Mouse (Mus musculus) embryonic facial prominence, embryonic 14.5 days (tissue): ENCODE results near the gene H2-DMb1. TPM values are rescaled to one million over a fixed set of nuclear protein-coding genes. Genes with fewer than 3 reads are reported as not detected.

Experiments
- ATAC-seq: fragments of 200-750 bp; cut with Nextera tagmentation; 2 replicates; pipeline ENCODE4 v1.8.0; 2017; ENCODE audit warnings: low read depth, moderate number of reproducible peaks, moderate TSS enrichment
- DNase-seq: peaks from one replicate; pipeline ENCODE4 v3.0.0-alpha.2; 2015; ENCODE audit warnings: low spot score
- H3K27ac ChIP-seq: fragments of 300-500 bp; sonication (generic); replicated peaks from 2 replicates; pipeline ENCODE4 v1.5.1; 2014; ENCODE audit warnings: low read depth, mild to moderate bottlenecking, low read length, moderate library complexity
- H3K27me3 ChIP-seq: fragments of 300-500 bp; sonication (generic); replicated peaks from 2 replicates; pipeline ENCODE4 v1.6.1; 2014; ENCODE audit warnings: low read length; ENCODE audit not compliant: control insufficient read depth, insufficient read depth
- H3K36me3 ChIP-seq: fragments of 300-500 bp; sonication (generic); 2 replicates; pipeline ENCODE4 v1.6.1; 2014; ENCODE audit warnings: low read length, mixed read lengths; ENCODE audit not compliant: control insufficient read depth, insufficient read depth
- H3K4me1 ChIP-seq: fragments of 300-500 bp; sonication (generic); 2 replicates; pipeline ENCODE4 v1.6.1; 2014; ENCODE audit warnings: antibody characterized with exemption, low read length; ENCODE audit not compliant: control insufficient read depth, insufficient read depth
- H3K4me2 ChIP-seq: fragments of 300-500 bp; sonication (generic); 2 replicates; pipeline ENCODE4 v1.6.1; 2014; ENCODE audit warnings: low read depth, mild to moderate bottlenecking, low read length, moderate library complexity, mixed read lengths
- H3K4me3 ChIP-seq: fragments of 300-500 bp; sonication (generic); 2 replicates; pipeline ENCODE4 v1.5.1; 2014; ENCODE audit warnings: low read depth, mild to moderate bottlenecking, low read length
- H3K9ac ChIP-seq: fragments of 300-500 bp; sonication (generic); 2 replicates; pipeline ENCODE4 v1.6.1; 2014; ENCODE audit warnings: low read depth, mild to moderate bottlenecking, low read length, moderate library complexity, mixed read lengths
- H3K9me3 ChIP-seq: fragments of 300-500 bp; sonication (generic); 2 replicates; pipeline ENCODE4 v1.6.1; 2016; ENCODE audit warnings: low read length; ENCODE audit not compliant: control insufficient read depth
- WGBS: fragments of 180-500 bp; shearing (Covaris S2); extraction: QIAGEN DNeasy Blood & Tissue Kit; methylation state at CpG from one replicate; pipeline ENCODE4 v1.1.7; 2014; 5-methylcytosine and 5-hydroxymethylcytosine counted together
- polyA plus RNA-seq: library from polyadenylated mRNA; unstranded; fragments of >200 nt; fragmentation: Nextera tagmentation; extraction: Ambion mirVana; gene quantifications from 2 replicates; pipeline ENCODE4 v1.2.1, GENCODE M21; 2014

Gene H2-DMb1
- polyA plus RNA-seq, 1 experiment from 2014 or later = 4.3 TPM

GRCm38 (mm10) chr17:34202760-34203442 lies 50.0 kb downstream of the H2-DMb1 start:
- no peak overlapping the region for H3K4me2 ChIP-seq
- peaks cover 51% of the 10 kb centered on the region for H3K27me3 ChIP-seq
- H3K4me1 ChIP-seq = peaks cover 6% of the 10 kb centered on the region
- no peak overlapping the region for H3K27ac ChIP-seq
- ATAC-seq (no peak), DNase-seq (no peak)
- H3K4me3 ChIP-seq = no peak overlapping the region
- H3K9ac ChIP-seq = no peak overlapping the region
- no peaks in the 10 kb centered on the region for H3K36me3 ChIP-seq
- WGBS = 76% methylated on average over 4 of the region's 4 CpGs
- H3K9me3 ChIP-seq = no peaks in the 10 kb centered on the region

- H3K9ac ChIP-seq = peak within 1 kb of the TSS; percentile 73
- no peaks in the 10 kb centered on the region for H3K9me3 ChIP-seq
- WGBS = 72% methylated on average over 3 of the region's 5 CpGs
- H3K4me1 ChIP-seq = 0 out of 2 replicates have a peak, but pooled peaks cover under 1% of the 10 kb centered on the region
- no peak within 1 kb of the TSS for H3K27ac ChIP-seq
- no peaks in the 10 kb centered on the region for H3K36me3 ChIP-seq
- peaks cover 45% of the 10 kb centered on the region for H3K27me3 ChIP-seq
- peak within 1 kb of the TSS; percentile 89 for H3K4me2 ChIP-seq
- no peak for ATAC-seq
- peak within 1 kb of the TSS; percentile 70 for H3K4me3 ChIP-seq
- no peak for DNase-seq
These were observed 50.6 kb downstream of the H2-DMb1 start, which contains the start of gene Tap2 for GRCm38 (mm10) chr17:34203444-34203843. Tap2 (plus strand) TSS chr17:34203527.

DNA sequence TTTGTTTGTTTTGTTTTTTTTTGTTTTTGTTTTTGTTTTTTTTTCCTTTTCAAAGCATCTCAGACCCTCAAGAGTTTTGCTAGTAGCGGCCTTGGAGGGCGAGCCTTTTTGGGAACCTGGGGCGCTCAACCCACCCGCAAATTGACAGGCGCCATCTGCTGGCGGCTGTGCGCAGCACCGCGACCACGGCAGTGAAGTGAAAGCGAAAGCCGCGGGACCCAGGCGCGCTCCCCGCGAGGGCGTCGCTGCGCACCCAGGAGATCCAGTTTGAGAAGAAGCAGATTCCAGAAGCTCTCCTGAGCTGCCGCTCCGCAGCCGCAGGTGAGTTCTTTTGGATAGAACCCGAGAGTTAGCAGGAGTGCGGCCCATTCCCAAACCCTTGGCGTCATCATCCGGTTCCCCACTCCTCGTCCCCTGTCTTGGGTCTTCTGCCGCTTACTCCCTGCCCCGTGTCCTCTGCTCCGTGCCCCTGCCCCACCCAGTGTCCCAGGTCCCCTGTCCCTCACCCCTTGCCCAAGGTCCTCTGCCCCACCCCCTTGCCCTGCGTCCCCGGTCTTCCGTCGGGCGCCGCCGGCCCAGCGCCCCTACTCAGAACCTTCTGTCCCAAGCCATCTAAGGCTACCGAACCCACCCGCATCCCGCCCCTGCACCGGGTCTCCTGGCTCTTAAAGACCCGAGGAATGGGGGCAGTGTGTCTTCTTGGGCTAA lies 51.6 kb downstream of the H2-DMb1 start:
- no peaks in the 10 kb centered on the region for H3K4me1 ChIP-seq
- peak overlapping the region; percentile 89 for H3K4me2 ChIP-seq
- H3K27me3 ChIP-seq = peaks cover 39% of the 10 kb centered on the region
- no peaks in the 10 kb centered on the region for H3K36me3 ChIP-seq
- no peaks in the 10 kb centered on the region for H3K9me3 ChIP-seq
- peak; percentile 74 for ATAC-seq
- H3K4me3 ChIP-seq = peak overlapping the region; percentile 70
- DNase-seq = peak; percentile 77
- under 1% methylated on average over 42 of the region's 44 CpGs for WGBS
- H3K9ac ChIP-seq = peak overlapping the region; percentile 73
- no peak overlapping the region for H3K27ac ChIP-seq

DNA sequence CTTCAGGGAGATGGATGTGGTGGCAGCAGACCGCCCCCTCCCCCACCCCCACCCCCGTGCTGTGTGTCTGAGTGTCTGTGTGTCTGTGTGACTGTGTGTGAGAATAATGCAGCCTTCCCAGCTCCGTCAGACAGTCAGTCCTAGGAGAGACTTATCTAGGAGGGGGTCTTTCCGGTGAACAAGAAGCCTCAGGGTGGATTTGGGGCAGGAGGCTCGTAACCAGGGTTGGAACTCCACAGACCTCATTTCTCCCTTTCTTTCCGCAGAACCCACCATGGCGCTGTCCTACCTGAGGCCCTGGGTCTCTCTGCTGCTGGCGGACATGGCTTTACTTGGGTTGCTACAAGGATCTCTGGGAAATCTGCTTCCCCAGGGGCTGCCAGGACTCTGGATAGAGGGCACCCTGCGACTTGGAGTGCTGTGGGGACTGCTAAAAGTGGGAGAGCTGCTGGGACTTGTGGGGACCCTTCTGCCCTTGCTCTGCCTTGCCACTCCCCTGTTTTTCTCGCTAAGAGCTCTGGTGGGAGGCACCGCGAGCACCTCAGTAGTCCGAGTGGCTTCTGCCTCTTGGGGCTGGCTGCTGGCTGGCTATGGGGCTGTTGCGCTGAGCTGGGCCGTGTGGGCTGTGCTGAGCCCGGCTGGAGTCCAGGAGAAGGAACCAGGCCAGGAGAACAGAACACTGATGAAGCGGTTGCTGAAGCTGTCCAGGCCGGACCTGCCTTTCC lies 52.3 kb downstream of the H2-DMb1 start:
- Histone ChIP-seq H3K27ac (no peak overlapping the region), H3K9me3 (0 out of 2 replicates have a peak, but pooled peaks cover 3% of the 10 kb centered on the region), H3K4me2 (peak overlapping the region; percentile 89), H3K9ac (peak overlapping the region; percentile 73), H3K27me3 (peaks cover 39% of the 10 kb centered on the region), H3K4me3 (peak overlapping the region; percentile 70), H3K4me1 (no peaks in the 10 kb centered on the region), H3K36me3 (no peaks in the 10 kb centered on the region)
- ATAC-seq (no peak), DNase-seq (no peak)
- 10% methylated on average over 18 of the region's 18 CpGs for WGBS

GRCm38 (mm10) chr17:34205746-34206176 lies 52.9 kb downstream of the H2-DMb1 start:
- DNase-seq (peak; percentile 41), ATAC-seq (no peak)
- no peak overlapping the region for H3K9ac ChIP-seq
- H3K4me3 ChIP-seq = no peak overlapping the region
- no peaks in the 10 kb centered on the region for H3K36me3 ChIP-seq
- H3K27ac ChIP-seq = no peak overlapping the region
- 19% methylated on average over 9 of the region's 9 CpGs for WGBS
- 0 out of 2 replicates have a peak, but pooled peaks cover 3% of the 10 kb centered on the region for H3K9me3 ChIP-seq
- no peaks in the 10 kb centered on the region for H3K4me1 ChIP-seq
- peaks cover 42% of the 10 kb centered on the region for H3K27me3 ChIP-seq
- no peak overlapping the region for H3K4me2 ChIP-seq

DNA sequence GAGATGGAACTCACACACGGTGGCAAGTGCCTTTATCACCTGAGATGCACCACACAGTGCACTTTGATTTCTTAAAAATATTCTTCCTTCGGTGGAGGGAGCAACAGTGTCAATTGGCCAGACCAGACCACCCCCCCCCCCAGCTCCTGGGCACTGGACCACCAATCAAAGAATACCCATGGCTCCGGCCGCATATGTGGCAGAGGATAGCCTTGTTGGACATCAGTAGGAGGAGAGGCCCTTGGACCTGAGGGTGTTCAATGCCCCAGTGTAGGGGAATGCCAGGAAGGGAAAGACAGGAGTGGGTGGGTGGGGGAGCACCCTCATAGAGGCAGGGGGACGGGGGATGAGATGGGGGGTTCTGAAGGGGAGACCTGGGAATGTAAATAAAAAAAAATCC lies 53.9 kb downstream of the H2-DMb1 start:
- DNase-seq = no peak
- ATAC-seq = no peak
- H3K4me3 ChIP-seq = no peak overlapping the region
- H3K36me3 ChIP-seq = no peaks in the 10 kb centered on the region
- H3K4me2 ChIP-seq = no peak overlapping the region
- H3K4me1 ChIP-seq = no peaks in the 10 kb centered on the region
- WGBS = 86% methylated on average over 5 of the region's 5 CpGs
- 0 out of 2 replicates have a peak, but pooled peaks cover 3% of the 10 kb centered on the region for H3K9me3 ChIP-seq
- H3K27me3 ChIP-seq = peaks cover 49% of the 10 kb centered on the region
- H3K27ac ChIP-seq = no peak overlapping the region
- H3K9ac ChIP-seq = no peak overlapping the region

GRCm38 (mm10) chr17:34207456-34207855 lies 54.6 kb downstream of the H2-DMb1 start:
- H3K27me3 ChIP-seq = peaks cover 56% of the 10 kb centered on the region
- H3K9me3 ChIP-seq = 0 out of 2 replicates have a peak, but pooled peaks cover 3% of the 10 kb centered on the region
- DNase-seq (no peak), ATAC-seq (no peak)
- no peak overlapping the region for H3K4me3 ChIP-seq
- H3K9ac ChIP-seq = no peak overlapping the region
- H3K27ac ChIP-seq = no peak overlapping the region
- no peak overlapping the region for H3K4me2 ChIP-seq
- WGBS = 56% methylated on average over 3 of the region's 3 CpGs
- no peaks in the 10 kb centered on the region for H3K36me3 ChIP-seq
- no peaks in the 10 kb centered on the region for H3K4me1 ChIP-seq

DNA sequence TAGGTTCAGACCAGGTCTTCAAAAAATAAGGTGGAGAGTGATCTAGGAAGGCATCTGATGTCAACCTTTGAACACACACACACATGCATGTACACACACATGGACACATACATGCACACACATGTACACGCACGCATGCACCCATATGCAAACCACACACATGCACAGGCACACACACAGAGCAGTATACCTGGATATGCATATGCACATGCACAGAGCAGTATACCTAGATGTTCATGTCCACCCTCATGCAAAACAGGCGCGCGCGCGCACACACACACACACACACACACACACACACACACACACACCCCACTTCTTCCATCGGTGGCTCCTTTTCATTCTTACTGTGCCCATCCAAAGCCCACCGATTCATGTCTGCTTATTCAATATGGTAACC lies 55.0 kb downstream of the H2-DMb1 start:
- no peaks in the 10 kb centered on the region for H3K4me1 ChIP-seq
- no peak overlapping the region for H3K4me3 ChIP-seq
- peaks cover 60% of the 10 kb centered on the region for H3K27me3 ChIP-seq
- H3K4me2 ChIP-seq = no peak overlapping the region
- ATAC-seq (no peak), DNase-seq (no peak)
- 92% methylated on average over 9 of the region's 9 CpGs for WGBS
- no peak overlapping the region for H3K27ac ChIP-seq
- no peaks in the 10 kb centered on the region for H3K36me3 ChIP-seq
- 0 out of 2 replicates have a peak, but pooled peaks cover 3% of the 10 kb centered on the region for H3K9me3 ChIP-seq
- no peak overlapping the region for H3K9ac ChIP-seq
